Mouse (Mus musculus): ENCODE data around the gene Abhd12b. TPM values are rescaled to one million over a fixed set of nuclear protein-coding genes. Genes with fewer than 3 reads are reported as not detected.

The Abhd12b gene
- polyA plus RNA-seq, 1 experiment from 2014 or later = 0.33 TPM

GRCm38 (mm10) chr12:70131042-70131675, 22.8 kb upstream of the Abhd12b start:
- Histone ChIP-seq H3K4me1 (ENCODE audit: control insufficient read depth, insufficient read depth, low read length) (no peaks in the 10 kb centered on the region), H3K9ac (replicated peaks; ENCODE audit: low read depth, low read length) (no peak overlapping the region), H3K4me3 (ENCODE audit: low read depth, low read length) (peak overlapping the region; percentile 14), H3K27ac (ENCODE audit: low read length) (no peak overlapping the region), H3K27me3 (ENCODE audit: control insufficient read depth, insufficient read depth, low read length) (no peaks in the 10 kb centered on the region), H3K36me3 (ENCODE audit: control insufficient read depth, insufficient read depth, low read length) (no peaks in the 10 kb centered on the region), H3K4me2 (replicated peaks; ENCODE audit: low read depth, low read length) (peak overlapping the region; percentile 30), H3K9me3 (ENCODE audit: control insufficient read depth, low read depth, low read length) (no peaks in the 10 kb centered on the region)
- WGBS = 38% methylated on average over 20 of the region's 20 CpGs
- no peak for ATAC-seq (ENCODE audit: insufficient number of reproducible peaks, insufficient read depth, low FRiP score, low read depth)

- H3K4me2 ChIP-seq (replicated peaks; ENCODE audit: low read depth, low read length) = no peak overlapping the region
- H3K27me3 ChIP-seq (ENCODE audit: control insufficient read depth, insufficient read depth, low read length) = no peaks in the 10 kb centered on the region
- H3K9ac ChIP-seq (replicated peaks; ENCODE audit: low read depth, low read length) = no peak overlapping the region
- 87% methylated on average over 20 of the region's 20 CpGs for WGBS
- no peak overlapping the region for H3K4me3 ChIP-seq (ENCODE audit: low read depth, low read length)
- no peak overlapping the region for H3K27ac ChIP-seq (ENCODE audit: low read length)
- ATAC-seq (ENCODE audit: insufficient number of reproducible peaks, insufficient read depth, low FRiP score, low read depth) = no peak
- no peaks in the 10 kb centered on the region for H3K9me3 ChIP-seq (ENCODE audit: control insufficient read depth, low read depth, low read length)
- no peaks in the 10 kb centered on the region for H3K36me3 ChIP-seq (ENCODE audit: control insufficient read depth, insufficient read depth, low read length)
- no peaks in the 10 kb centered on the region for H3K4me1 ChIP-seq (ENCODE audit: control insufficient read depth, insufficient read depth, low read length)
These were observed 19.2 kb upstream of the Abhd12b start for GRCm38 (mm10) chr12:70134627-70135235.

- Histone ChIP-seq H3K4me3 (ENCODE audit: low read depth, low read length) (no peak overlapping the region), H3K4me1 (ENCODE audit: control insufficient read depth, insufficient read depth, low read length) (no peaks in the 10 kb centered on the region), H3K9me3 (ENCODE audit: control insufficient read depth, low read depth, low read length) (no peaks in the 10 kb centered on the region), H3K9ac (replicated peaks; ENCODE audit: low read depth, low read length) (no peak overlapping the region), H3K36me3 (ENCODE audit: control insufficient read depth, insufficient read depth, low read length) (no peaks in the 10 kb centered on the region), H3K27me3 (ENCODE audit: control insufficient read depth, insufficient read depth, low read length) (no peaks in the 10 kb centered on the region), H3K4me2 (replicated peaks; ENCODE audit: low read depth, low read length) (no peak overlapping the region), H3K27ac (ENCODE audit: low read length) (no peak overlapping the region)
- no peak for ATAC-seq (ENCODE audit: insufficient number of reproducible peaks, insufficient read depth, low FRiP score, low read depth)
- WGBS = 58% methylated on average over 12 of the region's 12 CpGs
These were observed 17.7 kb upstream of the Abhd12b start for GRCm38 (mm10) chr12:70136185-70136756.

- ATAC-seq (ENCODE audit: insufficient number of reproducible peaks, insufficient read depth, low FRiP score, low read depth) = no peak
- H3K4me2 ChIP-seq (replicated peaks; ENCODE audit: low read depth, low read length) = no peak overlapping the region
- H3K36me3 ChIP-seq (ENCODE audit: control insufficient read depth, insufficient read depth, low read length) = no peaks in the 10 kb centered on the region
- no peak overlapping the region for H3K4me3 ChIP-seq (ENCODE audit: low read depth, low read length)
- no peaks in the 10 kb centered on the region for H3K4me1 ChIP-seq (ENCODE audit: control insufficient read depth, insufficient read depth, low read length)
- no peaks in the 10 kb centered on the region for H3K27me3 ChIP-seq (ENCODE audit: control insufficient read depth, insufficient read depth, low read length)
- 79% methylated on average over 4 of the region's 4 CpGs for WGBS
- H3K9me3 ChIP-seq (ENCODE audit: control insufficient read depth, low read depth, low read length) = no peaks in the 10 kb centered on the region
- no peak overlapping the region for H3K27ac ChIP-seq (ENCODE audit: low read length)
- no peak overlapping the region for H3K9ac ChIP-seq (replicated peaks; ENCODE audit: low read depth, low read length)
These were observed 16.8 kb upstream of the Abhd12b start for GRCm38 (mm10) chr12:70137095-70137494.

- ATAC-seq (ENCODE audit: insufficient number of reproducible peaks, insufficient read depth, low FRiP score, low read depth) = no peak
- Histone ChIP-seq H3K27me3 (ENCODE audit: control insufficient read depth, insufficient read depth, low read length) (no peaks in the 10 kb centered on the region), H3K9ac (replicated peaks; ENCODE audit: low read depth, low read length) (no peak overlapping the region), H3K4me3 (ENCODE audit: low read depth, low read length) (no peak overlapping the region), H3K4me1 (ENCODE audit: control insufficient read depth, insufficient read depth, low read length) (no peaks in the 10 kb centered on the region), H3K4me2 (replicated peaks; ENCODE audit: low read depth, low read length) (no peak overlapping the region), H3K36me3 (ENCODE audit: control insufficient read depth, insufficient read depth, low read length) (no peaks in the 10 kb centered on the region), H3K27ac (ENCODE audit: low read length) (no peak overlapping the region), H3K9me3 (ENCODE audit: control insufficient read depth, low read depth, low read length) (no peaks in the 10 kb centered on the region)
- WGBS = 66% methylated on average over 9 of the region's 9 CpGs
These were observed 16.3 kb upstream of the Abhd12b start for GRCm38 (mm10) chr12:70137626-70138025.

- no peak overlapping the region for H3K4me2 ChIP-seq (replicated peaks; ENCODE audit: low read depth, low read length)
- no peak overlapping the region for H3K4me3 ChIP-seq (ENCODE audit: low read depth, low read length)
- no peaks in the 10 kb centered on the region for H3K27me3 ChIP-seq (ENCODE audit: control insufficient read depth, insufficient read depth, low read length)
- no peak for ATAC-seq (ENCODE audit: insufficient number of reproducible peaks, insufficient read depth, low FRiP score, low read depth)
- no peak overlapping the region for H3K9ac ChIP-seq (replicated peaks; ENCODE audit: low read depth, low read length)
- H3K4me1 ChIP-seq (ENCODE audit: control insufficient read depth, insufficient read depth, low read length) = no peaks in the 10 kb centered on the region
- no peak overlapping the region for H3K27ac ChIP-seq (ENCODE audit: low read length)
- H3K36me3 ChIP-seq (ENCODE audit: control insufficient read depth, insufficient read depth, low read length) = no peaks in the 10 kb centered on the region
- WGBS = 71% methylated on average over 4 of the region's 4 CpGs
- no peaks in the 10 kb centered on the region for H3K9me3 ChIP-seq (ENCODE audit: control insufficient read depth, low read depth, low read length)
These were observed 14.1 kb upstream of the Abhd12b start for GRCm38 (mm10) chr12:70139871-70140270.

GRCm38 (mm10) chr12:70140542-70140941, 13.4 kb upstream of the Abhd12b start:
- Histone ChIP-seq H3K9me3 (ENCODE audit: control insufficient read depth, low read depth, low read length) (no peaks in the 10 kb centered on the region), H3K4me1 (ENCODE audit: control insufficient read depth, insufficient read depth, low read length) (0 out of 2 replicates have a peak, but pooled peaks cover 4% of the 10 kb centered on the region), H3K9ac (replicated peaks; ENCODE audit: low read depth, low read length) (no peak overlapping the region), H3K27ac (ENCODE audit: low read length) (no peak overlapping the region), H3K36me3 (ENCODE audit: control insufficient read depth, insufficient read depth, low read length) (no peaks in the 10 kb centered on the region), H3K27me3 (ENCODE audit: control insufficient read depth, insufficient read depth, low read length) (no peaks in the 10 kb centered on the region), H3K4me3 (ENCODE audit: low read depth, low read length) (no peak overlapping the region), H3K4me2 (replicated peaks; ENCODE audit: low read depth, low read length) (no peak overlapping the region)
- ATAC-seq (ENCODE audit: insufficient number of reproducible peaks, insufficient read depth, low FRiP score, low read depth) = no peak
- WGBS = 86% methylated on average over 5 of the region's 5 CpGs

GRCm38 (mm10) chr12:70140993-70141576, 12.9 kb upstream of the Abhd12b start:
- H3K27ac ChIP-seq (ENCODE audit: low read length) = no peak overlapping the region
- H3K4me1 ChIP-seq (ENCODE audit: control insufficient read depth, insufficient read depth, low read length) = 0 out of 2 replicates have a peak, but pooled peaks cover 4% of the 10 kb centered on the region
- no peak for ATAC-seq (ENCODE audit: insufficient number of reproducible peaks, insufficient read depth, low FRiP score, low read depth)
- no peak overlapping the region for H3K4me3 ChIP-seq (ENCODE audit: low read depth, low read length)
- no peak overlapping the region for H3K4me2 ChIP-seq (replicated peaks; ENCODE audit: low read depth, low read length)
- H3K27me3 ChIP-seq (ENCODE audit: control insufficient read depth, insufficient read depth, low read length) = no peaks in the 10 kb centered on the region
- H3K9me3 ChIP-seq (ENCODE audit: control insufficient read depth, low read depth, low read length) = no peaks in the 10 kb centered on the region
- no peak overlapping the region for H3K9ac ChIP-seq (replicated peaks; ENCODE audit: low read depth, low read length)
- no peaks in the 10 kb centered on the region for H3K36me3 ChIP-seq (ENCODE audit: control insufficient read depth, insufficient read depth, low read length)
- 80% methylated on average over 5 of the region's 5 CpGs for WGBS
